13 mouse cellular contexts compared by ENCODE assay signal in the genomic region with DNA sequence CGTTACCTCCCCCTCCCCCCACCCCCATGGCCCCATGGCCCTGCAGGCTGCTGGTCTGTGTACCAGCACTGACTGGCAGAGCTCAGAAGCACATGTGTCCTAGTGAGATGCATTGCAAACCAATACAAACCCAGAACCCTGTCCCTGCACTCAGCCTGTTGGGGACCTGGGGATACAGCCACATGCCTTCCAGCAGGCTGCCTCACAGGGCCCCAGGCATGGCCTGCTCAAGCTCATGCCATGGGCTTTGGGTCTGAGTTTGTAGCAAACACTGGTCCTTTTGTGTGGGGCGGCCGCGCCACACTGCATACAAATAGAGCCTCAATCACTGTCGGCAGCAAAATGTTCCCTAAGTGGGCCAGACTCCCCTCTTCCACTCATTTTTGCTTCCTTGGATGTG. TPM values are rescaled to one million over a fixed set of nuclear protein-coding genes. Genes with fewer than 3 reads are reported as not detected.
DNase-seq lines count a peak whose midpoint lies in the region; ATAC-seq lines count a peak whose summit lies in the region.
"Had no signal": no experiment of that assay in that cellular context is flagged by ENCODE, and none has a peak within 500 bp of the region (broad histone marks: within the 10 kb centered on the region; RNA-seq: fewer than 3 reads in every experiment).

No protein-coding gene starts in this region.

- intact Hi-C loops in gastrocnemius, postnatal 36 days (cut with DNase I), result no loop called here

- H3K9ac ChIP-seq in forebrain, embryonic 14.5 days (ENCODE audit: low read length), result 0 out of 2 replicates have a peak overlapping the region, but pooled peaks have one; percentile 8
- no peak overlapping the region for H3K9ac ChIP-seq in neural tube, embryonic 15.5 days (replicated peaks)
- H3K9ac ChIP-seq: liver, embryonic 14.5 days had no signal

- peak; percentile 63 for ATAC-seq in forebrain, embryonic 14.5 days
- peak; percentile 40; the same call in 1 of the 2 replicates for ATAC-seq in neural tube, embryonic 15.5 days (ENCODE audit: low FRiP score)
- ATAC-seq in granulocyte monocyte progenitor cell, adult 5-6 weeks (replicated peaks; ENCODE audit: poor library complexity, severe bottlenecking), result no peak

- H3K27me3 ChIP-seq in forebrain, embryonic 14.5 days (replicated peaks; ENCODE audit: control insufficient read depth, insufficient read depth, low read length), result no peaks in the 10 kb centered on the region
- no peaks in the 10 kb centered on the region for H3K27me3 ChIP-seq in neural tube, embryonic 15.5 days (replicated peaks)

- H3K36me3 ChIP-seq in forebrain, embryonic 14.5 days (ENCODE audit: control insufficient read depth, insufficient read depth, low read length), result no peaks in the 10 kb centered on the region
- H3K36me3 ChIP-seq in neural tube, embryonic 15.5 days, result no peaks in the 10 kb centered on the region
- H3K36me3 ChIP-seq: G1E had no signal

- WGBS in forebrain, embryonic 14.5 days, result 12% methylated on average over 5 of the region's 5 CpGs
- WGBS in neural tube, embryonic 15.5 days, result 31% methylated on average over 5 of the region's 5 CpGs

- peak overlapping the region; percentile 82 for H3K27ac ChIP-seq in forebrain, embryonic 14.5 days (ENCODE audit: low read depth, low read length)
- peak overlapping the region; percentile 70 for H3K27ac ChIP-seq in neural tube, embryonic 15.5 days (replicated peaks)
- H3K27ac ChIP-seq: liver, embryonic 14.5 days had no signal

- H3K9me3 ChIP-seq in forebrain, embryonic 14.5 days (replicated peaks; ENCODE audit: control insufficient read depth, low read length), result no peaks in the 10 kb centered on the region
- H3K9me3 ChIP-seq in neural tube, embryonic 15.5 days (replicated peaks), result no peaks in the 10 kb centered on the region

- H3K4me1 ChIP-seq in forebrain, embryonic 14.5 days (ENCODE audit: control insufficient read depth, insufficient read depth, low read length), result peaks cover 35% of the 10 kb centered on the region
- H3K4me1 ChIP-seq in neural tube, embryonic 15.5 days, result peaks cover 67% of the 10 kb centered on the region

- DNase-seq in right cerebral cortex, postnatal 4 days, result peak; percentile 37
- no peak for DNase-seq in right cerebral cortex, adult 2 months (ENCODE audit: low spot score in 2 of 2)
- peak; percentile 66 for DNase-seq in forebrain, embryonic 14.5 days (ENCODE audit: low spot score)
- peak; percentile 31 to 47 for DNase-seq in layer of hippocampus, postnatal 36 days
- no peak for DNase-seq in gastrocnemius, postnatal 36 days
- DNase-seq: heart, postnatal 14 days; kidney, adult 8-10 months; right cerebral cortex, adult 18-20 months had no signal

- H3K4me3 ChIP-seq in forebrain, embryonic 14.5 days (ENCODE audit: low read depth, low read length), result no peak overlapping the region
- H3K4me3 ChIP-seq in neural tube, embryonic 15.5 days (replicated peaks), result no peak overlapping the region
- H3K4me3 ChIP-seq: erythroblast, embryonic 14.5 days had no signal

- no peak overlapping the region for H3K4me2 ChIP-seq in forebrain, embryonic 14.5 days (ENCODE audit: low read length)
- no peak overlapping the region for H3K4me2 ChIP-seq in neural tube, embryonic 15.5 days

RNA-seq across cellular contexts. Expression of a gene that starts 28.2 kb away (rescaled TPM):
- 30.0 and 40.3 TPM in 2 replicates for polyA plus RNA-seq in forebrain, embryonic 14.5 days (2014; fragmentation: Nextera tagmentation; extraction: Ambion mirVana)
- 10 to 100 TPM; 35.3 to 38.7 TPM for total RNA-seq in layer of hippocampus, postnatal 36 days (2021)
- 99.6 and 116 TPM in 2 replicates for polyA plus RNA-seq in neural tube, embryonic 15.5 days (2015; fragmentation: Nextera tagmentation; extraction: Ambion mirVana)
- total RNA-seq in granulocyte monocyte progenitor cell, adult 5-6 weeks (2014; fragmentation: Nextera tagmentation), result not detected in 2 replicates
- not detected in 2 replicates for total RNA-seq in granulocyte monocyte progenitor cell, adult 5-6 weeks (2017)
- total RNA-seq in gastrocnemius, postnatal 36 days (2021), result under 1 TPM in 1 of 2 experiments, not detected in 1; 0.18 TPM
- total RNA-seq: G1E had no signal
- polyA plus RNA-seq: G1E had no signal

Comparison
In these comparisons a context has a peak if more than half of its experiments do, and no peak if none do; other contexts are left out.
1. DNase-seq: peak in right cerebral cortex, postnatal 4 days (single experiment), forebrain, embryonic 14.5 days (single experiment) and layer of hippocampus, postnatal 36 days (2 of 2); none in right cerebral cortex, adult 2 months (0 of 2) and gastrocnemius, postnatal 36 days (0 of 2).
2. RNA of a gene that starts 28.2 kb away (total RNA-seq): 35.3 to 38.7 TPM in layer of hippocampus, postnatal 36 days; 0.18 TPM in gastrocnemius, postnatal 36 days and not detected in granulocyte monocyte progenitor cell, adult 5-6 weeks; every median in the first group is over 10 times any median in the second.